Mouse (Mus musculus): ENCODE data around the gene Brsk2. TPM values are rescaled to one million over a fixed set of nuclear protein-coding genes. Genes with fewer than 3 reads are reported as not detected.
"Not testable (repeated sequence)": the region's sequence is repeated elsewhere in the genome, so short reads cannot be mapped to it uniquely, and the experiment has no call there.

The Brsk2 gene
- total RNA-seq (2015) (not detected in 2 replicates), total RNA-seq (2017) (not detected in 2 replicates)

- peak; percentile 98 for ATAC-seq (ENCODE audit: poor library complexity, severe bottlenecking)
These were observed at the start of gene Brsk2 for GRCm38 (mm10) chr7:141948906-141949798. Gene Brsk2 (plus strand): TSS chr7:141949751.

- peak; percentile 32 for ATAC-seq (ENCODE audit: poor library complexity, severe bottlenecking)
These were observed 47.7 kb upstream of the Brsk2 start for GRCm38 (mm10) chr7:141901825-141902224.

- ATAC-seq (ENCODE audit: poor library complexity, severe bottlenecking) = peak; percentile 89
These were observed 47.3 kb upstream of the Brsk2 start for GRCm38 (mm10) chr7:141902269-141902729.

GRCm38 (mm10) chr7:141902791-141903190 is 46.8 kb upstream of the Brsk2 start:
- ATAC-seq (ENCODE audit: poor library complexity, severe bottlenecking) = no peak

- no peak for ATAC-seq (ENCODE audit: poor library complexity, severe bottlenecking)
These were observed 41.0 kb upstream of the Brsk2 start for GRCm38 (mm10) chr7:141908591-141908990.

- peak; percentile 99 for ATAC-seq (ENCODE audit: poor library complexity, severe bottlenecking)
These were observed 38.2 kb upstream of the Brsk2 start for GRCm38 (mm10) chr7:141911305-141911704.

- no peak for ATAC-seq (ENCODE audit: poor library complexity, severe bottlenecking)
These were observed 31.1 kb upstream of the Brsk2 start, which contains the start of gene Tollip for GRCm38 (mm10) chr7:141918407-141918806. Gene Tollip (minus strand): TSS chr7:141918507.

- ATAC-seq (ENCODE audit: poor library complexity, severe bottlenecking) = not testable (repeated sequence)
These were observed 25.4 kb upstream of the Brsk2 start for GRCm38 (mm10) chr7:141924121-141924520.

- peak; percentile 88 for ATAC-seq (ENCODE audit: poor library complexity, severe bottlenecking)
These were observed 24.6 kb upstream of the Brsk2 start for GRCm38 (mm10) chr7:141924917-141925316.

GRCm38 (mm10) chr7:141928642-141929041 is 20.9 kb upstream of the Brsk2 start:
- ATAC-seq (ENCODE audit: poor library complexity, severe bottlenecking) = no peak

- ATAC-seq (ENCODE audit: poor library complexity, severe bottlenecking) = no peak
These were observed 15.2 kb upstream of the Brsk2 start for GRCm38 (mm10) chr7:141934128-141934898.

- ATAC-seq (ENCODE audit: poor library complexity, severe bottlenecking) = no peak
These were observed 14.6 kb upstream of the Brsk2 start for GRCm38 (mm10) chr7:141934951-141935350.

GRCm38 (mm10) chr7:141943444-141943843 is 6.1 kb upstream of the Brsk2 start:
- no peak for ATAC-seq (ENCODE audit: poor library complexity, severe bottlenecking)

- no peak for ATAC-seq (ENCODE audit: poor library complexity, severe bottlenecking)
These were observed 3.6 kb upstream of the Brsk2 start for GRCm38 (mm10) chr7:141945927-141946326.

GRCm38 (mm10) chr7:141947512-141947911 is 2.0 kb upstream of the Brsk2 start:
- no peak for ATAC-seq (ENCODE audit: poor library complexity, severe bottlenecking)

- no peak for ATAC-seq (ENCODE audit: poor library complexity, severe bottlenecking)
These were observed 1.5 kb upstream of the Brsk2 start for GRCm38 (mm10) chr7:141948045-141948444.

- ATAC-seq (ENCODE audit: poor library complexity, severe bottlenecking) = no peak
These were observed 200 bp downstream of the Brsk2 start for GRCm38 (mm10) chr7:141949799-141950103.

GRCm38 (mm10) chr7:141950104-141951013 is 808 bp downstream of the Brsk2 start:
- no peak for ATAC-seq (ENCODE audit: poor library complexity, severe bottlenecking)

- no peak for ATAC-seq (ENCODE audit: poor library complexity, severe bottlenecking)
These were observed 2.3 kb downstream of the Brsk2 start for GRCm38 (mm10) chr7:141951821-141952220.

GRCm38 (mm10) chr7:141952920-141953319 is 3.4 kb downstream of the Brsk2 start:
- no peak for ATAC-seq (ENCODE audit: poor library complexity, severe bottlenecking)

- no peak for ATAC-seq (ENCODE audit: poor library complexity, severe bottlenecking)
These were observed 4.1 kb downstream of the Brsk2 start for GRCm38 (mm10) chr7:141953616-141954015.

Data from megakaryocyte, adult 5-6 weeks (primary cell).